Mouse (Mus musculus): ENCODE measurements around the gene Eif4g3. TPM values are rescaled to one million over a fixed set of nuclear protein-coding genes. Genes with fewer than 3 reads are reported as not detected.

Eif4g3 gene
- polyA plus RNA-seq, 1 experiment from 2014 or later = 60.5 TPM

DNA sequence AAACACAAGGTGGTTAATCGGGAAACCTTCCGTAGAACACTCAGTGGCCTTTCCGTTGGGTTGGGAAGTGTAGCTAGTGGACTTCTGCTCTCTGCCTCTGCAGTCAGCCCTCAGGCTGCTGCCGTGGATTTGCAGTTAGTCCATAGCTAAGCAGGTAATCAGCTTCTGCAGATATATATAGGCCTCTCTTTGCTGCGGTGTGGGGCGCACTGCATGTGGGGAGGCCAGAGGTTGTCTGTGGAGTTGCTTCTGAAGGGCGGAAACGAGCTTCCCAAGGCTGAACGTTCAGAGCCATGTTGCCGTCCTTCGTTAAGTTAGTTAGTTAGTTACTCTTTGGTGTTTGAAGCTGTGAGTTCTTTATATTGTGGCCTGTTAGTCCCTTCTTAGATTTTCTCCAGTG is 80.3 kb downstream of the Eif4g3 start:
- Histone ChIP-seq H3K4me1 (peaks cover 12% of the 10 kb centered on the region; the same call in 1 of the 2 replicates), H3K27ac (no peak overlapping the region), H3K4me2 (no peak overlapping the region), H3K36me3 (replicated peaks) (peaks cover 22% of the 10 kb centered on the region), H3K4me3 (replicated peaks) (no peak overlapping the region), H3K27me3 (no peaks in the 10 kb centered on the region), H3K9me3 (no peaks in the 10 kb centered on the region), H3K9ac (no peak overlapping the region)
- no peak for ATAC-seq (ENCODE audit: low FRiP score)
- WGBS = 83% methylated on average over 11 of the region's 11 CpGs

- H3K27ac ChIP-seq = no peak overlapping the region
- H3K4me3 ChIP-seq (replicated peaks) = no peak overlapping the region
- no peak for ATAC-seq (ENCODE audit: low FRiP score)
Measured at GRCm38 (mm10) chr4:138073531-138073930, 80.7 kb downstream of the Eif4g3 start.

GRCm38 (mm10) chr4:138074896-138075584 is 82.2 kb downstream of the Eif4g3 start:
- Histone ChIP-seq H3K4me1 (peaks cover 12% of the 10 kb centered on the region; the same call in 1 of the 2 replicates), H3K9ac (no peak overlapping the region), H3K36me3 (replicated peaks) (peaks cover 22% of the 10 kb centered on the region), H3K27me3 (no peaks in the 10 kb centered on the region), H3K27ac (no peak overlapping the region), H3K4me3 (replicated peaks) (no peak overlapping the region), H3K9me3 (no peaks in the 10 kb centered on the region), H3K4me2 (no peak overlapping the region)
- ATAC-seq (ENCODE audit: low FRiP score) = no peak
- 76% methylated on average over 6 of the region's 6 CpGs for WGBS

More at GRCm38 (mm10) chr4:138073531-138073930, 80.7 kb downstream of the Eif4g3 start:
- Histone ChIP-seq H3K4me1 (peaks cover 12% of the 10 kb centered on the region; the same call in 1 of the 2 replicates), H3K27me3 (no peaks in the 10 kb centered on the region), H3K4me2 (no peak overlapping the region), H3K36me3 (replicated peaks) (peaks cover 19% of the 10 kb centered on the region), H3K9ac (no peak overlapping the region), H3K9me3 (no peaks in the 10 kb centered on the region)
- 86% methylated on average over 7 of the region's 7 CpGs for WGBS

DNA sequence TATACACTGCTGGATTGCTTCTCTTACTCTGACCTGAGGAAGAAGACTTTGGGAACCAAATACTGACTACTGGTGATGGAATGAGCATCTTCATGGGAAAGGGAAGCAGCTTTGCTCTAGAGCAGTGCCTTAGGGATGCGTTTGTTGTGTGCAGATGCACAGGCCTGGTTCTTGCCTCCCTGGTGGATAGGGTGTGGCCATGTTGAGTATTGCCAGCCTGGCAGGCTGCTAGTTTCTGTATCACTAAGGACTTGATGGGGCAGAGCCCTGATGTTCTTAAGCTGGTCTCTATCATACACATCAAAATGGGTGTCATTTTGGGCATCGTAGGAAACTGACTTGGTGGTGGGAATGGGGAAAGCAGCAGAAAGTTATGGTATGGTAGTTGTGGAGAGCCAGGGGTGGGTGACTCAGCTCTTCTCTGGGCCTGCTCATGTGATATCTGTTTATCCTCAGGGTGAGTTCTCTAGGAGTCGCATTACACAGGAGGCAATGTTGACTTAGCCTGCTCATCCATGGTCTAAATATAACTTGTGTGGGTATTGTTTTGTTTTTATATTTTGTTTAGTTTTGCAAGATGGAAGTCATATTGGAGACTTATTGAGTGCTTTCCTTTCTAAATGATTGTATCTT is 85.0 kb downstream of the Eif4g3 start:
- Histone ChIP-seq H3K9ac (no peak overlapping the region), H3K27me3 (no peaks in the 10 kb centered on the region), H3K36me3 (replicated peaks) (peaks cover 19% of the 10 kb centered on the region), H3K4me2 (no peak overlapping the region), H3K4me1 (peaks cover 16% of the 10 kb centered on the region), H3K27ac (no peak overlapping the region), H3K4me3 (replicated peaks) (no peak overlapping the region), H3K9me3 (no peaks in the 10 kb centered on the region)
- WGBS = 92% methylated on average over 3 of the region's 3 CpGs
- ATAC-seq (ENCODE audit: low FRiP score) = no peak

GRCm38 (mm10) chr4:138079234-138079633 is 86.4 kb downstream of the Eif4g3 start:
- no peak overlapping the region for H3K9ac ChIP-seq
- H3K36me3 ChIP-seq (replicated peaks) = peaks cover 32% of the 10 kb centered on the region
- 97% methylated on average over 5 of the region's 5 CpGs for WGBS
- no peak overlapping the region for H3K4me2 ChIP-seq
- H3K27me3 ChIP-seq = no peaks in the 10 kb centered on the region
- no peak for ATAC-seq (ENCODE audit: low FRiP score)
- H3K4me1 ChIP-seq = peaks cover 16% of the 10 kb centered on the region
- no peaks in the 10 kb centered on the region for H3K9me3 ChIP-seq
- H3K4me3 ChIP-seq (replicated peaks) = no peak overlapping the region
- no peak overlapping the region for H3K27ac ChIP-seq

DNA sequence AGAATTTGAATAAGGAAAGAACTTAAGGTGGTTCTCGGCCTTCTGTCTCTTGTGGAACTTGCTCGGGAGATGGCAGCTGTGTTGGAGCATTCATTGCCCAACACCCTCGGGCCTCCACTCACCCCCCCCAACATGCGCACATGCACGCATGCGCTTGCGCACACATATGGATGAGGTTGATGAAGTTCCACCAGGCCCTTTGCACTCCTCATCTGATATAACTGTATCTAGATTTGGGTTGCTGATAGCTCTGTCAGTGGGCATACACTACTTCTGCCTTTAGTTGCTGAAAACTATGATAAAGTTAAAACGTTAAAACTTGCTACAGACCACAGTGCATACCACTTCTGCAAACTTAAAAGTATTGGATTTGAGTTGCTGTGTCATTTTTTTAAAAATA is 89.6 kb downstream of the Eif4g3 start:
- Histone ChIP-seq H3K36me3 (replicated peaks) (peaks cover 45% of the 10 kb centered on the region), H3K4me3 (replicated peaks) (no peak overlapping the region), H3K4me2 (no peak overlapping the region), H3K9ac (no peak overlapping the region), H3K27ac (no peak overlapping the region), H3K4me1 (peaks cover 25% of the 10 kb centered on the region), H3K27me3 (no peaks in the 10 kb centered on the region), H3K9me3 (no peaks in the 10 kb centered on the region)
- 89% methylated on average over 8 of the region's 8 CpGs for WGBS
- no peak for ATAC-seq (ENCODE audit: low FRiP score)

GRCm38 (mm10) chr4:138084103-138084502 is 91.3 kb downstream of the Eif4g3 start:
- Histone ChIP-seq H3K4me1 (peaks cover 25% of the 10 kb centered on the region), H3K36me3 (replicated peaks) (peaks cover 43% of the 10 kb centered on the region), H3K9ac (no peak overlapping the region), H3K4me2 (no peak overlapping the region), H3K9me3 (no peaks in the 10 kb centered on the region), H3K27me3 (no peaks in the 10 kb centered on the region), H3K27ac (no peak overlapping the region), H3K4me3 (replicated peaks) (no peak overlapping the region)
- 94% methylated on average over 8 of the region's 8 CpGs for WGBS
- no peak for ATAC-seq (ENCODE audit: low FRiP score)

GRCm38 (mm10) chr4:138084851-138085573 is 92.2 kb downstream of the Eif4g3 start:
- no peak for ATAC-seq (ENCODE audit: low FRiP score)
- Histone ChIP-seq H3K9ac (no peak overlapping the region), H3K27me3 (no peaks in the 10 kb centered on the region), H3K4me1 (peaks cover 25% of the 10 kb centered on the region), H3K4me3 (replicated peaks) (no peak overlapping the region), H3K4me2 (no peak overlapping the region), H3K9me3 (no peaks in the 10 kb centered on the region), H3K27ac (no peak overlapping the region), H3K36me3 (replicated peaks) (peaks cover 49% of the 10 kb centered on the region)
- WGBS = 71% methylated on average over 13 of the region's 13 CpGs

DNA sequence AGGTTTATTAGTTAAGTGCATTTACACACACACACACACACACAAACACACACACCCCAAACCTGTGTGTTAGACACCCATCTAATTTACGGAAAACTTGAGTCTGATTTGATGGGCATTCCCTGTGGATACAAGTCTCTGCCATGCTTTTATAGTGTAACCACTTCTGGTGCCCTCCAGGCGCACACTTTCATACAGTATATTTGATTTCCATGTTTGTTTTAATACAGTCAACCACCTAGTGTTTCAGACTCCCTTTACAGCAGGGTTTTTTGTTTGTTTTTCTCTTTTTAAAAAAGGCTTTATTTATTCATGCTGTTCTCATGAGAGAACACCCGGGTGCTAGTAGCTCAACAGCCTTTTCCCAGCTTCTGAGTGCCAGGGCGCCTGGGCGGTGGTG is 94.1 kb downstream of the Eif4g3 start:
- H3K9me3 ChIP-seq = no peaks in the 10 kb centered on the region
- H3K9ac ChIP-seq = no peak overlapping the region
- no peak overlapping the region for H3K27ac ChIP-seq
- no peak overlapping the region for H3K4me2 ChIP-seq
- no peak for ATAC-seq (ENCODE audit: low FRiP score)
- no peaks in the 10 kb centered on the region for H3K27me3 ChIP-seq
- WGBS = 91% methylated on average over 5 of the region's 5 CpGs
- H3K4me3 ChIP-seq (replicated peaks) = no peak overlapping the region
- peaks cover 9% of the 10 kb centered on the region for H3K4me1 ChIP-seq
- H3K36me3 ChIP-seq (replicated peaks) = peaks cover 52% of the 10 kb centered on the region

DNA sequence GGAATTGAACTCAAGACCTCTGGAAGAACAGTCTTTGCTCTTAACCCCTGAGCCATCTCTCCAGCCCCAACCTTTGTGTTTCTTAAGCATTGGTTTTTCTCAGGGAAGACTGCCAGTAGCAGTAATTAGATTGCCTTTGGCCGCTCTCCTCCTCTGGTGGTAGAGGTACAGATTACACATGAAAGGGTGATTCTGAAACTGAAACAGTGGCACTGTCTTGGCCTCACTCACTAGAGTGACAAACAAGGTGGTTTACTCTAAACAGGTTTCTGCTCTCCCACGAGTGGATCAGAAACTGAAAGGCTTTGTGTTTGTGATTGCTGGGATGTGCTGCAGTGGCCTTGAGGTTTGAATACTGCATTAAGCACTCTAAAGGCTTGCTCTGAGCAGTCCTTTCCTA is 96.7 kb downstream of the Eif4g3 start:
- peaks cover 42% of the 10 kb centered on the region for H3K36me3 ChIP-seq (replicated peaks)
- ATAC-seq (ENCODE audit: low FRiP score) = no peak
- H3K9ac ChIP-seq = no peak overlapping the region
- H3K9me3 ChIP-seq = no peaks in the 10 kb centered on the region
- no peak overlapping the region for H3K4me3 ChIP-seq (replicated peaks)
- no peak overlapping the region for H3K4me2 ChIP-seq
- H3K27ac ChIP-seq = no peak overlapping the region
- 84% methylated on average over 2 of the region's 2 CpGs for WGBS
- H3K27me3 ChIP-seq = no peaks in the 10 kb centered on the region
- H3K4me1 ChIP-seq = peaks cover 6% of the 10 kb centered on the region; the same call in 1 of the 2 replicates

DNA sequence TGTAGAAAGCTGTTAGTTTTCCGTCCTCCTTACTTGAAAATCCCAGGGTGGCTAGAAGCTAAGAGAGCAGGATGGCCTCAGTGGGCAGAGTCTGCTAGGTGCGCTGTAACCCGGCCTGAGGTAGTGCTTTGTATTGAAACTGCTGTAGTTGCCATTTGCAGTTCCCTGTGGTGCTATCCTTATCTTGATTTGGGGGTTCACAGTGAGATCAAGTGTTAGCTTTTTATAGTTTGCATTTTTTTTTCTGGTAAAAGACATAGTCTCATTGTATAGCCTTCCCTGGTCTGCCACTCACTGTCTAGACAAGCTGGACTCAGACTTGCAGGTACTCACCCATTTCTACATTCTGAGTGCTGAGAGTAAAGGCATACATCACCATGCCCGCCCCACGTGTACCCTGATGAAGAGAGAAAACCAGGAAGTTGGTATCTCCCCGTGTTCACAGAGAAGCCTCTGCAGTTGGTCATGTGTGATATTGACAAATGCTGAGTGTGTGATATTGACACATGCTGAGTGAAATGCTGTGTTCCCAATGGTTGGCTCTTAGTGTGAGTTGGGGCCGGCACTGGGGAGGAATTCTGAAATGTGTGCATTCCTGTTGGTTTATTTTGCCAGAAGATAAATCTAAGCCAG is 98.9 kb downstream of the Eif4g3 start:
- H3K4me1 ChIP-seq = no peaks in the 10 kb centered on the region
- no peak overlapping the region for H3K27ac ChIP-seq
- no peak for ATAC-seq (ENCODE audit: low FRiP score)
- H3K4me2 ChIP-seq = no peak overlapping the region
- peaks cover 27% of the 10 kb centered on the region; the same call in 1 of the 2 replicates for H3K36me3 ChIP-seq (replicated peaks)
- WGBS = 92% methylated on average over 7 of the region's 7 CpGs
- H3K27me3 ChIP-seq = no peaks in the 10 kb centered on the region
- H3K9me3 ChIP-seq = no peaks in the 10 kb centered on the region
- no peak overlapping the region for H3K4me3 ChIP-seq (replicated peaks)
- H3K9ac ChIP-seq = no peak overlapping the region

DNA sequence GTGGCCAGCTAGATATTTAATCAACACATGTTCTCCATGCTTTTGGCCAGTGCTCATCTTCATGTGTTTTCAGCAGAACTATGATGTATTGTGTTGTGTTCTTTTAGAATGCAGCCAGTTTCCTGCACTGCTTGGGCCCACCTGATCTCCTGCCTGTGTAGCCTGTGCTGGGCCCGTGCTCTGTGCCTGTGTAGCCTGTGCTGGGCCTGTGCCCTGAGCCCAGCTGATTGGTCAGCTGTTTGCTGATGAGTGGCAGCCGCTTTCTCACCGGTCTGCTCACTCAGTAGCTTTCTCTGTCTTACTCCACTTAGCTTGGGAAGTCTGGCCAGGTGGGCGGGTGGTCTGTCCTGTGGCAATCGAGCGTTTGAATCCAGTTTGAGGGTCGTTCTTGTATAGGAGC is 107.6 kb downstream of the Eif4g3 start:
- H3K27me3 ChIP-seq = no peaks in the 10 kb centered on the region
- no peak overlapping the region for H3K9ac ChIP-seq
- H3K4me2 ChIP-seq = no peak overlapping the region
- no peak overlapping the region for H3K27ac ChIP-seq
- ATAC-seq (ENCODE audit: low FRiP score) = no peak
- peaks cover 55% of the 10 kb centered on the region for H3K36me3 ChIP-seq (replicated peaks)
- H3K9me3 ChIP-seq = no peaks in the 10 kb centered on the region
- H3K4me1 ChIP-seq = no peaks in the 10 kb centered on the region
- 89% methylated on average over 7 of the region's 7 CpGs for WGBS
- no peak overlapping the region for H3K4me3 ChIP-seq (replicated peaks)
